Mouse (Mus musculus) stomach, embryonic 16.5 days (tissue): ENCODE measurements around the gene Slc2a12. TPM values are rescaled to one million over a fixed set of nuclear protein-coding genes. Genes with fewer than 3 reads are reported as not detected.

ENCODE experiments used
- ATAC-seq: fragments of 200-750 bp; cut with Nextera tagmentation; 2 replicates; pipeline ENCODE4 v1.8.0; 2017; ENCODE audit warnings: moderate number of reproducible peaks, moderate TSS enrichment; ENCODE audit not compliant: insufficient read depth, low FRiP score
- H3K27ac ChIP-seq: fragments of 300-500 bp; sonication (generic); 2 replicates; pipeline ENCODE4 v1.5.1; 2014; ENCODE audit warnings: low read length
- H3K27me3 ChIP-seq: fragments of 300-500 bp; sonication (generic); 2 replicates; pipeline ENCODE4 v1.6.1; 2014; ENCODE audit warnings: low read length, control low read depth, mixed read lengths; ENCODE audit not compliant: control insufficient read depth, insufficient read depth
- H3K36me3 ChIP-seq: fragments of 300-500 bp; sonication (generic); 2 replicates; pipeline ENCODE4 v1.6.1; 2014; ENCODE audit warnings: low read length; ENCODE audit not compliant: control insufficient read depth, insufficient read depth
- H3K4me1 ChIP-seq: fragments of 300-500 bp; sonication (generic); 2 replicates; pipeline ENCODE4 v1.6.1; 2014; ENCODE audit warnings: low read length, control low read depth, mixed read lengths; ENCODE audit not compliant: control insufficient read depth, insufficient read depth
- H3K4me2 ChIP-seq: fragments of 300-500 bp; sonication (generic); 2 replicates; pipeline ENCODE4 v1.6.1; 2014; ENCODE audit warnings: low read depth, low read length, mixed read lengths
- H3K4me3 ChIP-seq: fragments of 300-500 bp; sonication (generic); replicated peaks from 2 replicates; pipeline ENCODE4 v1.5.1; 2014; ENCODE audit warnings: mild to moderate bottlenecking, low read length
- H3K9ac ChIP-seq: fragments of 300-500 bp; sonication (generic); 2 replicates; pipeline ENCODE4 v1.6.1; 2014; ENCODE audit warnings: low read length
- H3K9me3 ChIP-seq: fragments of 300-500 bp; sonication (generic); replicated peaks from 2 replicates; pipeline ENCODE4 v1.6.1; 2016; ENCODE audit warnings: low read length, control low read depth; ENCODE audit not compliant: control insufficient read depth
- WGBS: fragments of 180-500 bp; shearing (Covaris S2); extraction: QIAGEN DNeasy Blood & Tissue Kit; methylation state at CpG from one replicate; pipeline ENCODE4 v1.1.7; 2014; 5-methylcytosine and 5-hydroxymethylcytosine counted together
- polyA plus RNA-seq: library from polyadenylated mRNA; unstranded; fragments of >200 nt; fragmentation: Nextera tagmentation; extraction: Ambion mirVana; gene quantifications from 2 replicates; pipeline ENCODE4 v1.2.1, GENCODE M21; 2015

Slc2a12 gene
- polyA plus RNA-seq, 1 experiment from 2014 or later: 1.5 TPM

DNA sequence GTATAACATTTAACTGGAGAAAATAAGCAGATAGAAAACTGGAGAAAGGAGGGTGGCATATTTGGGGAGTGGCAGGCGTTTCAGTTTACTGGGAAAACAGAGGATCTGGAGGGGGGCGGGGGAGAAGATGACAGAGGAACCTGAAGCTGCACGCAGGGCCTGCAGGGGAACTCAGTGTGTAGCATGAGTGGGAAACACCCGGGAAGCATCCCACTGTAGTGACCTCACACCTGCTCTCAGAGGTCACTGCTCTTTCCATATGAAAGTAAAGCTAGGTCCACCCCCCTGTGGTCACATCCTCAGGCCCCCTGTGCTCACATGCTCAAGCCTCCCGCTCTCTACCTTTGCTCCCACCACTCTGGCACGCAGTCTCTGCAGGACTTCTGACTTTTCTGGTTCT is 9.0 kb downstream of the Slc2a12 start:
- no peak overlapping the region for H3K4me2 ChIP-seq
- no peak overlapping the region for H3K9ac ChIP-seq
- H3K4me1 ChIP-seq: peaks cover 5% of the 10 kb centered on the region
- WGBS: 41% methylated on average over 6 of the region's 6 CpGs
- no peaks in the 10 kb centered on the region for H3K27me3 ChIP-seq
- ATAC-seq: no peak
- no peak overlapping the region for H3K4me3 ChIP-seq
- no peaks in the 10 kb centered on the region for H3K36me3 ChIP-seq
- H3K9me3 ChIP-seq: no peaks in the 10 kb centered on the region
- no peak overlapping the region for H3K27ac ChIP-seq

DNA sequence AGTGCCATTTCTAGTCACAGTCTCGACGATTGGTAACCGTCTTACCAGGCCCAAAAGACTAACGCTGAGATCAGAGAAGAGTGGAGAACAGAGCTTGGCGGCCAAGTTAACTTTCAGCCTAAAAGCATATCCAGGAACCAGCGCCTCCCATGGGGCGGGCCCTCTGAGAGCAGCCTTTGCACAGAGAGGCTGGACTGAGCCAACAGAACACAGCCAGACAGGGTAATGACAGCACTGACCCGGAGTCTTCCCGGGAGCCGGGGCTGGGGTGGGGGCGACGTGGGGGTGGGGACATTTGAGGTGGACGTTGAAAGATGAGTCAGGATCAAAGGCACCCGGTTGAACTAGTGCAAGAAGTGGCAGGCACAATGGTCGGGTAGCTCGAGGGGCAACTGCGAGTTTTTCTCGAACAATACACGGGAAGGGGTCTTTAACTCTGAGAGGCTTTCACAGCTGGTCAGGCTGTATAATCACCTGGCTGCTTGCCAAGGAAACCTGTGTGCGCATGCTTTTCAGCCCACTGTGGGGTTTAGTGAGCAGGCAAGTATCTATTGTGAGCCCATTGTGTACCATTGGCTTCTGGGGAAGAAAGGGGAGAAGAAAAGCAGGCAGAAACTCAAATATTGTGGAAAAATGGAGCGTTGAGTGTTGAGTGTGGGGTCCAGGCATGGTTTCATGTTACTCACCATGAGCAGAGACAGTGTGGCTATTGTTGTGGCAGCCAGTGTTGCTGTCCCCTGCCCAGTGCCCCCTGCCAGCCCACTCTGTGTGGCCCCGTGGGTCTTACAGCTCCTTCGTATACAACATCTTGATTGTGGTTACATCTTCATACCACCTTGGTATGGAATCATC is 13.9 kb downstream of the Slc2a12 start:
- no peak overlapping the region for H3K9ac ChIP-seq
- no peak overlapping the region for H3K4me3 ChIP-seq
- peak overlapping the region; percentile 28; the same call in 1 of the 2 replicates for H3K27ac ChIP-seq
- peaks cover 5% of the 10 kb centered on the region for H3K4me1 ChIP-seq
- WGBS: 35% methylated on average over 23 of the region's 23 CpGs
- ATAC-seq: peak; percentile 75
- H3K4me2 ChIP-seq: peak overlapping the region; percentile 36
- H3K36me3 ChIP-seq: no peaks in the 10 kb centered on the region
- H3K9me3 ChIP-seq: no peaks in the 10 kb centered on the region
- H3K27me3 ChIP-seq: no peaks in the 10 kb centered on the region

- ATAC-seq: no peak
- Histone ChIP-seq H3K4me3 (no peak overlapping the region), H3K36me3 (no peaks in the 10 kb centered on the region), H3K9ac (no peak overlapping the region), H3K4me2 (no peak overlapping the region), H3K27ac (0 out of 2 replicates have a peak overlapping the region, but pooled peaks have one; percentile 28), H3K4me1 (peaks cover 5% of the 10 kb centered on the region), H3K27me3 (no peaks in the 10 kb centered on the region), H3K9me3 (no peaks in the 10 kb centered on the region)
- 83% methylated on average over 10 of the region's 10 CpGs for WGBS
Measured at GRCm38 (mm10) chr10:22659386-22659725, 14.5 kb downstream of the Slc2a12 start.

GRCm38 (mm10) chr10:22660286-22661000 is 15.6 kb downstream of the Slc2a12 start:
- H3K4me2 ChIP-seq: no peak overlapping the region
- ATAC-seq: no peak
- no peaks in the 10 kb centered on the region for H3K9me3 ChIP-seq
- no peak overlapping the region for H3K9ac ChIP-seq
- no peak overlapping the region for H3K27ac ChIP-seq
- 85% methylated on average over 5 of the region's 5 CpGs for WGBS
- peaks cover 5% of the 10 kb centered on the region for H3K4me1 ChIP-seq
- no peaks in the 10 kb centered on the region for H3K27me3 ChIP-seq
- no peak overlapping the region for H3K4me3 ChIP-seq
- H3K36me3 ChIP-seq: no peaks in the 10 kb centered on the region

DNA sequence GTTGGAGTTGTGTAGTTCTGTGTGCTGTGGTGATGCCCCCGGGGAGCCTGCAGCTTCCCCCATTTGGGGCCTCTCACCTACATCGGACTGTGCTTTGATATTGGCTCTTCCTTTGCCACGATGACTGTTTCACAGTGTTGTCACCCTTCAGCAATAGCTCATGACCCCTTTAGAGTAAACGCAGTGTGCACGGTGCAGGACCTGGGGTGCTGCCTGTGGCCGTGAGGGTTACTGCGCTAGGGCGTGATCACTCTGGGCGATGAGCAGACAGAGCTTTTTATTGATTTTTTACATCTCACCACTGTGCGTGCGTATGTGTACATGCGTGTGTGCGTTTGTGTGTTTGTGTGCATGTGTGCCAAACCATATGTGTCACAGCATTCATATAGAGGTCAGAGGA is 23.7 kb downstream of the Slc2a12 start:
- no peak for ATAC-seq
- Histone ChIP-seq H3K27ac (no peak overlapping the region), H3K36me3 (no peaks in the 10 kb centered on the region), H3K4me2 (no peak overlapping the region), H3K9ac (no peak overlapping the region), H3K4me1 (0 out of 2 replicates have a peak, but pooled peaks cover 3% of the 10 kb centered on the region), H3K9me3 (no peaks in the 10 kb centered on the region), H3K4me3 (no peak overlapping the region), H3K27me3 (no peaks in the 10 kb centered on the region)
- WGBS: 80% methylated on average over 13 of the region's 13 CpGs

DNA sequence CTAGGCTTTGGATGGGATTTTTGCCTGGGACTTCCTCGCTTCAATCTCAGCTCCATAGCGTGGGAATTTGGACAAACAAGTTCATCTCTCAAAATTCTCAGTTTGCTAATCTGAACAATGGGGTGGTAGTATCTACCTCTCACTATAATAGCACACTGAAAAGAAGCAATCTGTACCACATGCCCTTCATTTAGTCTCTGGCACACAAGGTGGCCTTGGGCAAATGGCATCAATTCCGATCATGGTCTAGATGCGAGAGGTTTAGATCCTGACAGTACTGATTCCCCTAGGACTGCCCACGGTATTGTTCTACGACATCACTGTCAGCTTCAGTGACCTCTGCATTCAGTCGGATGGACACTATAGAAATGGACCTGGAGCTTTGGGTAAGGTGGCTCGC is 29.4 kb downstream of the Slc2a12 start:
- Histone ChIP-seq H3K9me3 (no peaks in the 10 kb centered on the region), H3K27ac (no peak overlapping the region), H3K4me2 (no peak overlapping the region), H3K4me3 (no peak overlapping the region), H3K27me3 (no peaks in the 10 kb centered on the region), H3K9ac (no peak overlapping the region), H3K36me3 (no peaks in the 10 kb centered on the region), H3K4me1 (0 out of 2 replicates have a peak, but pooled peaks cover 3% of the 10 kb centered on the region)
- 91% methylated on average over 8 of the region's 8 CpGs for WGBS
- ATAC-seq: no peak

- H3K9me3 ChIP-seq: no peaks in the 10 kb centered on the region
- no peaks in the 10 kb centered on the region for H3K27me3 ChIP-seq
- H3K9ac ChIP-seq: no peak overlapping the region
- no peak overlapping the region for H3K4me2 ChIP-seq
- 73% methylated on average over 13 of the region's 13 CpGs for WGBS
- no peak overlapping the region for H3K4me3 ChIP-seq
- no peaks in the 10 kb centered on the region for H3K36me3 ChIP-seq
- H3K4me1 ChIP-seq: 0 out of 2 replicates have a peak, but pooled peaks cover 3% of the 10 kb centered on the region
- ATAC-seq: no peak
- H3K27ac ChIP-seq: no peak overlapping the region
Measured at GRCm38 (mm10) chr10:22675848-22676630, 31.2 kb downstream of the Slc2a12 start.

DNA sequence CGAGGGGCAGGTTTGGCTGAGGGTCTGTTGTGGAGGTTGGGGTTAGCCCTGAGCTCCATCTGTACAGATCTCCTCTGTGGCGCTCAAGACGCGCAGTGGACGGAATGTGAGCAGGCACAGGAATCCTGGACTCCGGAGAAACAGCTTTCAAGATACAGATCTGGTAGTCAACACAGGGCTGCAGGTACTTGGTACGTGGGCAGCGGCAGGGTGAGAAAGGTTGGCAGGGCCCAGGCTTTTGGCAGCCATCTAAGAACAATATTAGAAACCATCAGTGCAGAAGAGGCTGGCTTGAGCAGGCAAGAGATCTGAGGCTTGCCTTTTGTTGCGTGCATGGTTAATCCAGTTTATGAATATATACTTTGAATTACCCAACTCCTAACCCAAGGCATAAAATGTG is 51.4 kb downstream of the Slc2a12 start:
- Histone ChIP-seq H3K27ac (no peak overlapping the region), H3K4me2 (no peak overlapping the region), H3K36me3 (no peaks in the 10 kb centered on the region), H3K27me3 (no peaks in the 10 kb centered on the region), H3K4me3 (no peak overlapping the region), H3K9me3 (no peaks in the 10 kb centered on the region), H3K9ac (no peak overlapping the region), H3K4me1 (peaks cover 13% of the 10 kb centered on the region; the same call in 1 of the 2 replicates)
- no peak for ATAC-seq
- WGBS: 80% methylated on average over 9 of the region's 9 CpGs
